Mouse (Mus musculus) testis, adult 2 months (tissue): ENCODE results near the gene Lrrc75a. TPM values are rescaled to one million over a fixed set of nuclear protein-coding genes. Genes with fewer than 3 reads are reported as not detected.

Experiments
- H3K27ac ChIP-seq: fragments of 200-500 bp; 2 replicates; pipeline ENCODE4 v1.5.1; 2012; ENCODE audit warnings: low read depth, low read length; ENCODE audit not compliant: control insufficient read depth, insufficient read depth
- H3K27me3 ChIP-seq: fragments of 200-500 bp; 2 replicates; pipeline ENCODE4 v1.6.1; 2012; ENCODE audit warnings: mild to moderate bottlenecking, low read length, moderate library complexity; ENCODE audit not compliant: control insufficient read depth, insufficient read depth
- H3K36me3 ChIP-seq: fragments of 200-500 bp; 2 replicates; pipeline ENCODE4 v1.6.1; 2012; ENCODE audit warnings: mild to moderate bottlenecking, low read length; ENCODE audit not compliant: control insufficient read depth, insufficient read depth
- H3K4me1 ChIP-seq: fragments of 200-500 bp; 2 replicates; pipeline ENCODE4 v1.6.1; 2012; ENCODE audit warnings: low read length; ENCODE audit not compliant: control insufficient read depth, insufficient read depth
- H3K4me3 ChIP-seq: fragments of 200-500 bp; 2 replicates; pipeline ENCODE4 v1.5.1; 2012; ENCODE audit warnings: low read depth, mild to moderate bottlenecking, low read length, moderate library complexity, mixed read lengths; ENCODE audit not compliant: control insufficient read depth
- CTCF ChIP-seq: fragments of 200-500 bp; IDR thresholded peaks from 2 replicates; pipeline ENCODE4 v1.5.1; 2012; ENCODE audit warnings: low read depth, mild to moderate bottlenecking, inconsistent platforms, low read length, moderate library complexity; ENCODE audit not compliant: control insufficient read depth, insufficient read depth, insufficient replicate concordance
- POLR2A ChIP-seq: fragments of 200-500 bp; IDR thresholded peaks from 2 replicates; pipeline ENCODE4 v1.6.1; 2012; ENCODE audit warnings: low read depth, mild to moderate bottlenecking, inconsistent platforms, low read length, moderate library complexity; ENCODE audit not compliant: control insufficient read depth
- polyA plus RNA-seq: library from polyadenylated mRNA; depleted of rRNA; stranded (reverse); fragments of >200 nt; gene quantifications from 2 replicates; pipeline ENCODE4 v1.2.3, GENCODE M21; 2012

Lrrc75a gene
- polyA plus RNA-seq, 1 experiment = 8.0 TPM

DNA sequence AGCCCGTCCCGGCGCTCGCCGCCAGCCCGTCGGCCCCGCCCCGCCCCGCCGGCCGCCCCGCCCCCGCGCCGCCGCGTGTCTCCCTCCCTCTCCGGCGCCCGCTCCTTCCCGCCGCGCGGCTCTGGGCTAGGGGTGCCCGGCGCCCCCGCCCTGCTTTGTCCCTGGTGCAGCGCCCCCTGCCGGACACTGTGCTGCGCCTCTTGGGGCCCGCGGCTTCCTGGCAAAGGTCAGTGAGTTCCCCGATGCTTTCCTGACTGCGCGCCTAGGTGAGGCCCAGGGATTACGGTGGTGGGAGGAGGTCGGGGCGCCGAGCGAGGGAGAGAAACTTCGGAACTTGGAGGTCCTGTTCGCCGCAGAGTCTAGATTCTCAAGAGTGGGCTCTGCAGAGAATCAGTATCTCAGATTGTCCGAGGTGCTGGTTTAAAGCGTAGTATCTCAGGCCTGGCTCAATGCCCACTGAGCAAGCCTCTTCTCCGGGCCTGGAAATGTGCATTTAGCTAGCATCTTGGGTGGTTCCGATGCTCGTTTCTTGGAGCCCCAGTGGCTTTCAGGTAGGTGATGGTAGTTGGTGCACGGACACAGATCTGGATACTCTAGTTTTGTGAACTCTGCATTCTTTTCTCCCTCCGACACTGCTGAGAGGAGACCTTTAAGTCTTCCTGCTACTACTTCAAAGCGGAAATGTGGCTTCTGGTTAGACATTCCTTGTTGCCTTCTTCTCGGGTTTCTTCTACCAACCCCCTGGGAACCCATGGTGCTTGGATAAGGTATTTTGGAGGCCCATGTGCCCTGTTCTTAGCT lies 468 bp upstream of the Lrrc75a start, which contains the start of gene Mmgt2:
Gene Mmgt2 (plus strand): TSS at position 74 of the 801 bp plus-strand sequence.
- H3K27me3 ChIP-seq = no peaks in the 10 kb centered on the region
- H3K27ac ChIP-seq = peak within 1 kb of the TSS; percentile 32
- peak within 1 kb of the TSS; percentile 80 for H3K4me3 ChIP-seq
- H3K4me1 ChIP-seq = peaks cover 7% of the 10 kb centered on the region
- H3K36me3 ChIP-seq = no peaks in the 10 kb centered on the region
- TF ChIP-seq CTCF (peak; percentile 67; the same call in 1 of the 2 replicates), POLR2A (no peak)

DNA sequence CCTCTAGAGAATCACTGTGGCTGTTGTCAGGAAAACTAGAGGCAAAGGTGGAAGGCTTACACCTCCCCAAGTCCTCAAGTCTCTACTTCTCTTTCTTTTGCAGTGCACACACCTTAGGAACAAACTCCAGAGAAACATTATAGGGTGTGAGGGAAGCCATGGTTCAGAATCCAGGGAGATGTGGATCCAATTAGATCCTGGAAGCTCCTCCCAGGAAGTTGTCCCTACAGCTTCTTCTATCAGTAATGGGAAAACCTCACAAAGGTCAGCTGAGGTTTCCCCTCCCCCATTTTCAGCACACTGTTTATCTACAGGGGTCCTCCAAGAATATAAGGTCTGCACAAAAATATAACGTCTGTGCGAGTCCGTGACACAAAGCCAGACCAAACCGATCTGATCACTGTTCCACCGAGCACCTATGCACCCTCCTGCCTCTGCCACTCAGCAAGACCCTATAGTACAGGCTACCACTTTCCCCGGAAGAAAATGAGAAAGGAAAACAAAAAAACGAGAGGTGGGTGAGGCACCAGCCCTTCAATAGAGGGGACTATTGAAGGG lies 1.3 kb downstream of the Lrrc75a start:
- Histone ChIP-seq H3K36me3 (no peaks in the 10 kb centered on the region), H3K4me3 (no peak overlapping the region), H3K4me1 (peaks cover 7% of the 10 kb centered on the region), H3K27me3 (no peaks in the 10 kb centered on the region), H3K27ac (no peak overlapping the region)
- TF ChIP-seq POLR2A (no peak), CTCF (no peak)

DNA sequence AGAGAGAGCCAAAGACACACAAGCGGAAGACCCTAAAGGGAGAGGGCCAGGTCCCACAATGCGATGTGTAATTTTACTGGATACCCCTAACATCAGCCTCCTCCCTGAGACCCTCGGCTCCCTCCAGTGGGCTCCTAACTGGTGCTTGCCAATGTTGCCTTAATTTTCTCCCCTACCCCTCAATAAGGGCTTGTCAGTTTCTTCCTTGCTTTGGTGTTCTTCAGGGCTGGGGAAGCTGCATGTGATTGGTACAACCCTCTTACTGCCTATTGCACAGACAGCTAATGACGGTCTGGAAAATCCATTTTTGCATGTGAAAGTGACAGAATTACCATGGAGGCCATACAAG lies 1.9 kb downstream of the Lrrc75a start:
- no peak overlapping the region for H3K4me3 ChIP-seq
- H3K36me3 ChIP-seq = no peaks in the 10 kb centered on the region
- no peaks in the 10 kb centered on the region for H3K27me3 ChIP-seq
- peaks cover 7% of the 10 kb centered on the region for H3K4me1 ChIP-seq
- peak overlapping the region; percentile 27; the same call in 1 of the 2 replicates for H3K27ac ChIP-seq
- no peak for TF ChIP-seq CTCF
- no peak for TF ChIP-seq POLR2A

DNA sequence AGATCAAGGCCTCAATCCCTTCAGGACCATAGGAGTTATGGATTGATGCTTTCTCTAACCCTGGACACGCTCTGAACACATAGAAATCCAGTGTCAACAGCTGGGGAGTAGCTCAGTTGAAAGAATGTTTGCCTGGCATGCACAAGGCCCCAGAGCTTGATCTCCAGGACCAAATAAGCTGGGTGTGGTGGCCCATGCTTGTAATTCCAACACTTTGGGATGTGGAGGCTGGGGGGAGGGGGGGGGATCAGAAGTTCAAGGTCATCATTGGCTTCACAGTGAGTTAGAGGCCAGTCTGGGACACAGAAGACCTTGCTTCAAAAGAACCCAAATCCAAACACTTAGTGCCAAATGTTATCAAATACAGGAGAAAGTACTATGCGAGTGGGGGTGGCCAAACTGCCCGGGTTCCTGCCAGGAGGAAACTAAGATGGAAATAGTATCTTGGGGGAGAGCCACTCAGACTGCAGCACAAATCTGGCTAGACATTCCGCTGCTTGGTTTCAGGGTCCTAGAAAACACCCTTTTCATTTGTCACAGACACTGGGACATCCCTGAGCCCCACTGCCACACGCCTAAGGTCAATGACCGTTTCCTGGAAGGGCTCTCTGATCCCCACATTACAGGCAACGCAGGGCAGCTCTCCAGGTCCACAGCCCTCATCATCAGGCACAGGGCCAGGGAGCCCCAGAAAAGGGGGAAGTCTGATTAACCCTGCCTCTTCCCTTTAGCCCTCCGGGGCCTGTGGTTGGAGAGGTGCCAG lies 2.4 kb downstream of the Lrrc75a start:
- H3K4me1 ChIP-seq = peaks cover 7% of the 10 kb centered on the region
- no peaks in the 10 kb centered on the region for H3K36me3 ChIP-seq
- TF ChIP-seq POLR2A (no peak), CTCF (no peak)
- H3K4me3 ChIP-seq = no peak overlapping the region
- H3K27me3 ChIP-seq = no peaks in the 10 kb centered on the region
- peak overlapping the region; percentile 63 for H3K27ac ChIP-seq

DNA sequence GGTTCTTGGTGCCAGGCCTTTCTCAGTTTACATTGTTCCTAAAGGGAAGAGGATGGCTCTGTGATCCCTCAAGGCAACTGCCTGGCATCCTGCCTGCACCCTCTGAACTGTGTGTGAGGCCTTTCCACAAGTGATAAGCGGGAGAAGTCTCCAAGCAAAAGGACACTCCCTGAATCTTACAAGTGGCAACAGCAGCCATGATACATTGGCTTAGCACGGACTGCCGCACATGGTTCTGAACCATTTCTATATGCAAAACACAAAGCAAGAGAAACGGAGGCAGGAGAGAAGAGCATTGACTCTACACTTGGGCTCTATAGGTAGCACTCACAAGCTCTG lies 3.0 kb downstream of the Lrrc75a start:
- H3K36me3 ChIP-seq = no peaks in the 10 kb centered on the region
- H3K4me3 ChIP-seq = no peak overlapping the region
- peaks cover 7% of the 10 kb centered on the region for H3K4me1 ChIP-seq
- no peak for TF ChIP-seq CTCF
- TF ChIP-seq POLR2A = no peak
- H3K27ac ChIP-seq = peak overlapping the region; percentile 63
- no peaks in the 10 kb centered on the region for H3K27me3 ChIP-seq

DNA sequence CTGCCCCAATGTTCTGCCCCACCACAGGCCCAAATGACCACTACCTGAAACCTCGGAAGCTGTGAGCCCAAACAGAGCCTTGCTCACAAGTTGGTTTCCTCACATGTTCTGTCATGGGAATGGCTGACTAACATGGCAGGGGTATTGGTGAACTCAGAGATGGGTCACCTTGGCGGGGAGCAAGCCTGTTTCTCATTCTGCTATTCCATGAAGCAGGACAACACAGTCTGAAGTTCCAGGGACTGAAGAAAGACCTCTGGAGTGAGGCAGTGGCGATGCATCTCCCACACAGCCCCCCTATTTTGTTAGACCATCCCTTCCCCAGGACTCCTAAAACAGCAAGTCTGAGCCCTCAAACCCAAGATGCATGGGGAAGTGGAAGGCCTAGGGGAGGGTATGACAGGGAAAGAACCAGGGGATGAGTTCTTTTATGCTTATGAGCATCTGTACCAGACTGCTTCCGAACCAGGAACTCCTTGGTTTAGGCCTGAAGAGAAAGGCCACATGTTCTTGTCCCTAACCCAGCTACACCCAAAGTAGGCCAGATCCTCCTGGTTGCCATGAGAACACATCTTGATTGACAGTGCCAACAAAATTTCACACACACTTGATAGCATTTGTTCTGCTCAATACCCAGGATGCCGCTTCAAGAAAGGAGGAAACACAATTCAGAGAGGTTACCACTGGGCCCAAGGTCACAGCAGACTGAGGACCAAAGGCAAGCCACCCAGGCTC lies 3.6 kb downstream of the Lrrc75a start:
- Histone ChIP-seq H3K36me3 (no peaks in the 10 kb centered on the region), H3K4me1 (peaks cover 7% of the 10 kb centered on the region)

More for the DNA sequence above, 3.6 kb downstream of the Lrrc75a start:
- TF ChIP-seq CTCF (no peak), POLR2A (no peak)
- Histone ChIP-seq H3K4me3 (no peak overlapping the region), H3K27ac (no peak overlapping the region), H3K27me3 (no peaks in the 10 kb centered on the region)
